In genomic region chr2:55479511-55479910, GRCm38 (mm10) we compare ENCODE assay signal across 23 mouse cellular contexts. TPM values are rescaled to one million over a fixed set of nuclear protein-coding genes. Genes with fewer than 3 reads are reported as not detected.
DNase-seq lines count a peak whose midpoint lies in the region; ATAC-seq and TF ChIP-seq lines count a peak whose summit lies in the region.
"Had no signal": no experiment of that assay in that cellular context is flagged by ENCODE, and none has a peak within 500 bp of the region (broad histone marks: within the 10 kb centered on the region; RNA-seq: fewer than 3 reads in every experiment).

No protein-coding gene starts in this region.

- intact Hi-C loops in gastrocnemius, adult 2 months (cut with DNase I), result no loop called here

- peak; percentile 24 to 61 for DNase-seq in cerebellum, postnatal 14 days
- no peak for DNase-seq in gastrocnemius, adult 2 months
- no peak for DNase-seq in gastrocnemius, adult 8-10 months (ENCODE audit: low spot score in 2 of 2)
- DNase-seq in layer of hippocampus, adult 2 months (ENCODE audit: low spot score in 2 of 2), result no peak
- DNase-seq in layer of hippocampus, adult 9-10 months (ENCODE audit: low spot score), result no peak
- DNase-seq in right cerebral cortex, postnatal 4 days, result no peak
- DNase-seq: adrenal gland, postnatal 36 days; B cell, adult 2 months; gastrocnemius, postnatal 36 days; kidney, adult 2 months; kidney, postnatal 10 days; liver, embryonic 13.5 days; lung, adult 2 months; lung, postnatal 14 days; thymus, adult 18-20 months; thymus, postnatal 36 days had no signal

- peak overlapping the region; percentile 73; the same call in 1 of the 2 replicates for H3K27ac ChIP-seq in gastrocnemius, adult 2 months
- H3K27ac ChIP-seq in layer of hippocampus, adult 2 months, result peak overlapping the region; percentile 55
- H3K27ac ChIP-seq: embryonic facial prominence, embryonic 10.5 days; hindbrain, embryonic 13.5 days; liver, embryonic 13.5 days; neural tube, embryonic 15.5 days had no signal

- no peak for ATAC-seq in cerebellum, adult (ENCODE audit: insufficient number of reproducible peaks, low FRiP score, low TSS enrichment)
- ATAC-seq: Patski had no signal

- no peak for TF ChIP-seq CTCF in gastrocnemius, adult 2 months (IDR thresholded peaks at IDR 0.05)
- TF ChIP-seq CTCF in layer of hippocampus, adult 2 months (conservative IDR thresholded peaks at IDR 0.05), result no peak

- no peak overlapping the region for H3K4me3 ChIP-seq in gastrocnemius, adult 2 months
- no peak overlapping the region for H3K4me3 ChIP-seq in layer of hippocampus, adult 2 months
- H3K4me3 ChIP-seq: embryonic facial prominence, embryonic 10.5 days; hindbrain, embryonic 13.5 days; liver, embryonic 13.5 days; neural tube, embryonic 15.5 days had no signal

RNA-seq across cellular contexts. Expression of gene Kcnj3, which starts 43.7 kb away (rescaled TPM):
- total RNA-seq in gastrocnemius, adult 2 months (2021), result under 1 TPM; 0.15 to 0.25 TPM
- total RNA-seq in gastrocnemius, adult 8-10 months (2022), result 1 to 10 TPM in 1 of 4 experiments, under 1 TPM in 3; 0.24 to 1.0 (median 0.36) TPM
- total RNA-seq in layer of hippocampus, adult 2 months (2021), result 100 to 1,000 TPM; 112 to 124 TPM
- total RNA-seq: CH12.LX; megakaryocyte progenitor cell, adult 5-6 weeks had no signal

Comparison
In these comparisons a context has a peak if more than half of its experiments do, and no peak if none do; other contexts are left out.
1. DNase-seq: peak in cerebellum, postnatal 14 days (2 of 2); none in gastrocnemius, adult 2 months (single experiment), gastrocnemius, adult 8-10 months (0 of 2), layer of hippocampus, adult 2 months (0 of 2), layer of hippocampus, adult 9-10 months (single experiment) and right cerebral cortex, postnatal 4 days (single experiment).
2. RNA of gene Kcnj3, which starts 43.7 kb away (total RNA-seq): 112 to 124 TPM in layer of hippocampus, adult 2 months; 0.24 to 1.0 TPM in gastrocnemius, adult 8-10 months and 0.15 to 0.25 TPM in gastrocnemius, adult 2 months; every median in the first group is over 10 times any median in the second.